Mouse (Mus musculus): ENCODE results near the gene Eif5. TPM values are rescaled to one million over a fixed set of nuclear protein-coding genes. Genes with fewer than 3 reads are reported as not detected.

Gene Eif5
- polyA plus RNA-seq, 1 experiment from 2014 or later: 486 TPM

- Histone ChIP-seq H3K27ac (ENCODE audit: low read depth, low read length) (no peak overlapping the region), H3K4me2 (ENCODE audit: low read length) (no peak overlapping the region), H3K4me1 (ENCODE audit: control insufficient read depth, insufficient read depth, low read depth, low read length) (peaks cover 18% of the 10 kb centered on the region), H3K9me3 (ENCODE audit: control insufficient read depth, low read length) (no peaks in the 10 kb centered on the region), H3K27me3 (replicated peaks; ENCODE audit: control insufficient read depth, insufficient read depth, low read length) (no peaks in the 10 kb centered on the region), H3K4me3 (ENCODE audit: low read length) (no peak overlapping the region), H3K9ac (ENCODE audit: low read depth, low read length) (no peak overlapping the region), H3K36me3 (ENCODE audit: control insufficient read depth, insufficient read depth, low read length) (0 out of 2 replicates have a peak, but pooled peaks cover 2% of the 10 kb centered on the region)
- no peak for ATAC-seq
- 68% methylated on average over 6 of the region's 6 CpGs for WGBS
Observed at GRCm38 (mm10) chr12:111535281-111535680, 2.5 kb upstream of the Eif5 start.

GRCm38 (mm10) chr12:111535762-111536161, 2.1 kb upstream of the Eif5 start:
- no peak for ATAC-seq
- Histone ChIP-seq H3K4me2 (ENCODE audit: low read length) (no peak overlapping the region), H3K4me1 (ENCODE audit: control insufficient read depth, insufficient read depth, low read depth, low read length) (peaks cover 23% of the 10 kb centered on the region), H3K27ac (ENCODE audit: low read depth, low read length) (no peak overlapping the region), H3K4me3 (ENCODE audit: low read length) (no peak overlapping the region), H3K36me3 (ENCODE audit: control insufficient read depth, insufficient read depth, low read length) (peaks cover 5% of the 10 kb centered on the region), H3K9me3 (ENCODE audit: control insufficient read depth, low read length) (no peaks in the 10 kb centered on the region), H3K9ac (ENCODE audit: low read depth, low read length) (no peak overlapping the region), H3K27me3 (replicated peaks; ENCODE audit: control insufficient read depth, insufficient read depth, low read length) (no peaks in the 10 kb centered on the region)
- 91% methylated on average over 5 of the region's 5 CpGs for WGBS

DNA sequence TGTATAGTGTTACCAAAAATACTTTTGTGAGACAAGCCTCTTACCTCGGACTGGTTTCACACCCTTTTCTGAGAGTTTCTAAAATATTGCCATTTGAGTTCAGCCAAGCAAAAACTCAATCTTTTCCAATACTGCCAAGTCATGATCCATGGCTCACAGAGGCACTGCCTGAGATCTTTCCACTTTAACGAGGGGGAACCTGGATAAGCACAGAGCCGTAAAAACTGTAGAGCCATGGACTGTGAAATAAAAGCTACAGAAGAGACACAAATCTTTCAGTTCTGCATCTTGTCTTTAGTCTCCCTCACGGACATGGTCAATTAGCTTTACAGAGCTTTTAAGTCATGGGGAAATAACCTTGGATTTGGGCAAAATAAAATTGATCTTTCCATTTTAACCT, 1.1 kb upstream of the Eif5 start:
- Histone ChIP-seq H3K36me3 (ENCODE audit: control insufficient read depth, insufficient read depth, low read length) (peaks cover 8% of the 10 kb centered on the region), H3K9ac (ENCODE audit: low read depth, low read length) (peak overlapping the region; percentile 94), H3K9me3 (ENCODE audit: control insufficient read depth, low read length) (no peaks in the 10 kb centered on the region), H3K27ac (ENCODE audit: low read depth, low read length) (peak overlapping the region; percentile 97), H3K27me3 (replicated peaks; ENCODE audit: control insufficient read depth, insufficient read depth, low read length) (no peaks in the 10 kb centered on the region), H3K4me1 (ENCODE audit: control insufficient read depth, insufficient read depth, low read depth, low read length) (peaks cover 28% of the 10 kb centered on the region), H3K4me2 (ENCODE audit: low read length) (peak overlapping the region; percentile 74), H3K4me3 (ENCODE audit: low read length) (peak overlapping the region; percentile 86)
- ATAC-seq: no peak
- 28% methylated on average over 4 of the region's 4 CpGs for WGBS

- peak overlapping the region; percentile 97 for H3K27ac ChIP-seq (ENCODE audit: low read depth, low read length)
- peaks cover 14% of the 10 kb centered on the region for H3K36me3 ChIP-seq (ENCODE audit: control insufficient read depth, insufficient read depth, low read length)
- H3K9me3 ChIP-seq (ENCODE audit: control insufficient read depth, low read length): no peaks in the 10 kb centered on the region
- peaks cover 28% of the 10 kb centered on the region for H3K4me1 ChIP-seq (ENCODE audit: control insufficient read depth, insufficient read depth, low read depth, low read length)
- under 1% methylated on average over 22 of the region's 22 CpGs for WGBS
- peak; percentile 21 for ATAC-seq
- peak overlapping the region; percentile 94 for H3K9ac ChIP-seq (ENCODE audit: low read depth, low read length)
- H3K4me3 ChIP-seq (ENCODE audit: low read length): peak overlapping the region; percentile 86
- peak overlapping the region; percentile 74 for H3K4me2 ChIP-seq (ENCODE audit: low read length)
- no peaks in the 10 kb centered on the region for H3K27me3 ChIP-seq (replicated peaks; ENCODE audit: control insufficient read depth, insufficient read depth, low read length)
Observed at GRCm38 (mm10) chr12:111537341-111537740, 475 bp upstream of the Eif5 start.

DNA sequence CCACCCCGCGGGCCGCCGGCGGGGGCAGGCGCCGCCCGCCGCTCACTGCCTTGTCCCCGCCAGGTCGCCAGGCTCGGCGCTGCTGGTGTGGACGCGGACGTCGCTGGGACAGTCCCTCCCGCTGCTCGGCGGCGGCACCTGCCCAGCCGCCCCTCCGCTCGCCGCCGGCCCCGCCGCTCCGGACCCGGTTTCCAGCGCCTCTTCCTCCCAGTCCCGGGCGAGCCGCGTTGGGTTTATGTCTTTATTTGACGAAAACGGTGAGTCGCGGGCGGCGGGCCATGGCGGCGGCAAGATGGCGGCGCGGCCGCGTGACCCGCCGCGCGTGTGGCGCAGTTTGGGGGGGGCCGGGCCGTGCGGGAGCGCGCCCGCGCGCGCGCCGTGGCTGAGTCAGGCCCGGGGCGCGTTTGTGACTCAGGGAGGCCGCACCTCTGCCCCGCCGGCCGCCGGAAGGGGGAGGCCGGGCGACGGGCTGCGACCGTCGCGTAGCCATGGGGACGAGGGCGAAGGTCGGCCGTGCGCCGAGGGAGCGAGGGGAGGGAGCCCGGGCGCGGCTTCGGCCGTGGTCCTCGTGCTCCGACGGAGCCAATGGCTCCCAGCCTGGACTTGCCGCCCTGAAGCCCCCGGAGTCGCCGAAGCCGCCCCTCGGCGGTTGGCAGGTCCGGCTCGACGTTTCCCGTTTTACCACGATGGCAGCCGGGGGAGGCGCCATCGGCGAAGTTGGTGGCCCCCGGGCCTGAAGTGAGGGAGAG, 650 bp downstream of the Eif5 start:
- Histone ChIP-seq H3K27me3 (replicated peaks; ENCODE audit: control insufficient read depth, insufficient read depth, low read length) (no peaks in the 10 kb centered on the region), H3K36me3 (ENCODE audit: control insufficient read depth, insufficient read depth, low read length) (peaks cover 21% of the 10 kb centered on the region), H3K9me3 (ENCODE audit: control insufficient read depth, low read length) (no peaks in the 10 kb centered on the region), H3K4me1 (ENCODE audit: control insufficient read depth, insufficient read depth, low read depth, low read length) (peaks cover 28% of the 10 kb centered on the region), H3K4me3 (ENCODE audit: low read length) (peak overlapping the region; percentile 86), H3K27ac (ENCODE audit: low read depth, low read length) (peak overlapping the region; percentile 99), H3K4me2 (ENCODE audit: low read length) (peak overlapping the region; percentile 66), H3K9ac (ENCODE audit: low read depth, low read length) (peak overlapping the region; percentile 99)
- peak; percentile 37 for ATAC-seq
- under 1% methylated on average over 72 of the region's 111 CpGs for WGBS

DNA sequence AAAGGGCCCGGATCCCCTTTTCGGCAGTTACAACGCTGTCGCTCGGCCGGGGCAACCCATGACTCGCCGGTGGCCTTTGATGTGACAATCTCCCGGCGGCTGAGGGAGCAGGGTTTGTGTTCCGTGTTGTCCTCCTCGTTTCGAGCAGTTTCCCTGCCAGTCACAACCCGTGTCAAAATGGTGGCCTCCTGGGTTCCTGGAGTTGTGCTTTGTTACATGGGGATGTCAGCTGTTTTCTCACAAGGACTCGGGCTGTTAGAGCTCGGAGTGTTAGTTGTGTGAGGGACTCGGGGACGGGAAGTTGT, 1.2 kb downstream of the Eif5 start:
- no peak for ATAC-seq
- H3K36me3 ChIP-seq (ENCODE audit: control insufficient read depth, insufficient read depth, low read length): peaks cover 26% of the 10 kb centered on the region
- no peaks in the 10 kb centered on the region for H3K9me3 ChIP-seq (ENCODE audit: control insufficient read depth, low read length)
- H3K9ac ChIP-seq (ENCODE audit: low read depth, low read length): peak overlapping the region; percentile 99
- peaks cover 28% of the 10 kb centered on the region for H3K4me1 ChIP-seq (ENCODE audit: control insufficient read depth, insufficient read depth, low read depth, low read length)
- H3K4me2 ChIP-seq (ENCODE audit: low read length): peak overlapping the region; percentile 66
- H3K27ac ChIP-seq (ENCODE audit: low read depth, low read length): peak overlapping the region; percentile 99
- WGBS: under 1% methylated on average over 18 of the region's 18 CpGs
- peak overlapping the region; percentile 86 for H3K4me3 ChIP-seq (ENCODE audit: low read length)
- H3K27me3 ChIP-seq (replicated peaks; ENCODE audit: control insufficient read depth, insufficient read depth, low read length): no peaks in the 10 kb centered on the region

DNA sequence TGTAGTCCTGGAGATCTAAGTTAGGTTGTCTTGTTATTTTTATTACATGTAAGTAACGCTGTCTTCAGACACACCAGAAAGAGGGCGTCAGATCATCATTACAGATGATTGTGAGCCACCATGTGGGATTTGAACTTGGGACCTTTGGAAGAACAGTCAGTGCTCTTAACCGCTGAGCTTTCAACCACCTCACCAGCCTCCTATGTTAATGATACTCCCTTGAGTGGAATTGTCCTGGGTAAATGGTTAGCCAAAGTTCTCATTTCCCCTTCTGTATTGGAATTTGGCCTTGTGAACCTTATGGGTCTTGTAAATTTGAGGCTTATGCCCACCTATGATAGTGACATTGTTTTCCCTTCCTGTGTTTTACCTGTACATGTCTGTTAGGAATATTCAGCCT, 9.3 kb downstream of the Eif5 start:
- Histone ChIP-seq H3K27ac (ENCODE audit: low read depth, low read length) (no peak overlapping the region), H3K4me1 (ENCODE audit: control insufficient read depth, insufficient read depth, low read depth, low read length) (no peaks in the 10 kb centered on the region), H3K9me3 (ENCODE audit: control insufficient read depth, low read length) (no peaks in the 10 kb centered on the region), H3K9ac (ENCODE audit: low read depth, low read length) (no peak overlapping the region), H3K4me3 (ENCODE audit: low read length) (no peak overlapping the region), H3K27me3 (replicated peaks; ENCODE audit: control insufficient read depth, insufficient read depth, low read length) (no peaks in the 10 kb centered on the region), H3K36me3 (ENCODE audit: control insufficient read depth, insufficient read depth, low read length) (peaks cover 29% of the 10 kb centered on the region), H3K4me2 (ENCODE audit: low read length) (no peak overlapping the region)
- ATAC-seq: no peak
- WGBS: 91% methylated on average over 3 of the region's 3 CpGs

- no peak overlapping the region for H3K4me3 ChIP-seq (ENCODE audit: low read length)
- WGBS: 66% methylated on average over 2 of the region's 2 CpGs
- no peak for ATAC-seq
- H3K27me3 ChIP-seq (replicated peaks; ENCODE audit: control insufficient read depth, insufficient read depth, low read length): no peaks in the 10 kb centered on the region
- no peaks in the 10 kb centered on the region for H3K9me3 ChIP-seq (ENCODE audit: control insufficient read depth, low read length)
- no peak overlapping the region for H3K4me2 ChIP-seq (ENCODE audit: low read length)
- H3K27ac ChIP-seq (ENCODE audit: low read depth, low read length): no peak overlapping the region
- no peaks in the 10 kb centered on the region for H3K4me1 ChIP-seq (ENCODE audit: control insufficient read depth, insufficient read depth, low read depth, low read length)
- no peak overlapping the region for H3K9ac ChIP-seq (ENCODE audit: low read depth, low read length)
- H3K36me3 ChIP-seq (ENCODE audit: control insufficient read depth, insufficient read depth, low read length): peaks cover 17% of the 10 kb centered on the region
Observed at GRCm38 (mm10) chr12:111548555-111549289, 10.9 kb downstream of the Eif5 start.

DNA sequence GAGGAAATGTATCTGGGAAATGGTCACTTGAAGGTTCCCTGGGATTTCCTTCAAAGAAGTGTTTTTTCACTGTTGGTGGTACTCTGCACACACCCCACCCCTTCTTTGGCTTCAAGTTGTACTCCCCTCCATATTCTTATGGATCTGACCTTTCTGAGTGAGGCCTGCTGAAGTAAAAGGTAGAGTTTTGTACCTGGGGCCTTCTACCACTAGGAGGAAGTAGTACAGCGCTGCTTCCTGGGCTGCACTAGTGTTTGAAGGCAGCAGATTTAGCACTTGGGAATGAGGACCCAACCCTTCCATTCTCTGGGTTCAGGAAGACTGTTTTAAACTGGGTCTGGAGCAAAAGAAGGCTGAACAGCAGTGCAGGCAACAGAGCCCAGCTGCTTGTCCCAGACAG, 12.9 kb downstream of the Eif5 start:
- Histone ChIP-seq H3K9ac (ENCODE audit: low read depth, low read length) (no peak overlapping the region), H3K9me3 (ENCODE audit: control insufficient read depth, low read length) (no peaks in the 10 kb centered on the region), H3K4me2 (ENCODE audit: low read length) (no peak overlapping the region), H3K36me3 (ENCODE audit: control insufficient read depth, insufficient read depth, low read length) (peaks cover 10% of the 10 kb centered on the region), H3K27ac (ENCODE audit: low read depth, low read length) (no peak overlapping the region), H3K4me3 (ENCODE audit: low read length) (no peak overlapping the region), H3K27me3 (replicated peaks; ENCODE audit: control insufficient read depth, insufficient read depth, low read length) (no peaks in the 10 kb centered on the region), H3K4me1 (ENCODE audit: control insufficient read depth, insufficient read depth, low read depth, low read length) (no peaks in the 10 kb centered on the region)
- no peak for ATAC-seq
- 38% methylated on average over 1 of the region's 1 CpGs for WGBS
